Mouse (Mus musculus) midbrain, embryonic 10.5 days (tissue): ENCODE measurements around the gene Ube2e1. TPM values are rescaled to one million over a fixed set of nuclear protein-coding genes. Genes with fewer than 3 reads are reported as not detected.

Source experiments
- DNase-seq: peaks from one replicate; pipeline ENCODE4 v3.0.0-alpha.2; 2017; ENCODE audit warnings: low spot score
- H3K27ac ChIP-seq: fragments of 300-500 bp; sonication (generic); replicated peaks from 2 replicates; pipeline ENCODE4 v1.5.1; 2016; ENCODE audit warnings: mild to moderate bottlenecking
- H3K27me3 ChIP-seq: fragments of 300-500 bp; sonication (generic); 2 replicates; pipeline ENCODE4 v1.6.1; 2016; ENCODE audit warnings: low read depth, mild to moderate bottlenecking; ENCODE audit not compliant: poor library complexity, severe bottlenecking
- H3K36me3 ChIP-seq: fragments of 300-500 bp; sonication (generic); 2 replicates; pipeline ENCODE4 v1.6.1; 2016; ENCODE audit warnings: mild to moderate bottlenecking, moderate library complexity
- H3K4me1 ChIP-seq: fragments of 300-500 bp; sonication (generic); 2 replicates; pipeline ENCODE4 v1.6.1; 2016
- H3K4me3 ChIP-seq: fragments of 300-500 bp; sonication (generic); 2 replicates; pipeline ENCODE4 v1.5.1; 2016; ENCODE audit warnings: mild to moderate bottlenecking, moderate library complexity
- H3K9me3 ChIP-seq: fragments of 300-500 bp; sonication (generic); replicated peaks from 2 replicates; pipeline ENCODE4 v1.6.1; 2016; ENCODE audit warnings: mild to moderate bottlenecking
- WGBS: fragments of 180-500 bp; shearing (Covaris S2); methylation state at CpG from one replicate; pipeline ENCODE4 v1.1.7; 2016; 5-methylcytosine and 5-hydroxymethylcytosine counted together
- polyA plus RNA-seq: library from polyadenylated mRNA; unstranded; fragments of >200 nt; fragmentation: Nextera tagmentation; extraction: Ambion mirVana; gene quantifications from 2 replicates; pipeline ENCODE4 v1.2.1, GENCODE M21; 2016

The Ube2e1 gene
- polyA plus RNA-seq, 1 experiment from 2014 or later, result 174 TPM

GRCm38 (mm10) chr14:18233981-18234960 is 97.4 kb downstream of the Ube2e1 start:
- Histone ChIP-seq H3K4me3 (no peak overlapping the region), H3K4me1 (peaks cover 20% of the 10 kb centered on the region), H3K36me3 (no peaks in the 10 kb centered on the region), H3K9me3 (no peaks in the 10 kb centered on the region; the same call in 1 of the 2 replicates), H3K27me3 (no peaks in the 10 kb centered on the region), H3K27ac (no peak overlapping the region)
- WGBS, result 64% methylated on average over 5 of the region's 5 CpGs
- DNase-seq, result no peak

DNA sequence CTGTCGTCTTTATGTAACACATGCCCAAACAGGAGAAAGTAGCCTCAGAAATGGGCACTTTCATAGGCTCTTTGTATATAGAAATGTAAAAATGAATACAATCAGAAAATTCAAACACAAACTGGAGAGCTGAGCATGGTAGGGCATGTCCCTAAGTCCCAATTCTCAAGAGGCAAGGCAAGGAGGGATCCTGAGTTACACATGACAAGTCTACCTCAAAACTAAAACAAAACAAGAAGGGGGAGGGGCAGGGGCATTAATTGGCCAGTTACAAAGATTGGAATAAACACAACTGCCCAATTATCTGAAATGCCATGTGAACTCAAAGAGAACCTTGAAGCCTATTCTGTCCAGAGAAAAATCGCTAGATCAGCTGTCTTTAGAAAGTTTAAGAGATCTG is 98.6 kb downstream of the Ube2e1 start:
- no peaks in the 10 kb centered on the region for H3K27me3 ChIP-seq
- H3K27ac ChIP-seq, result no peak overlapping the region
- H3K36me3 ChIP-seq, result no peaks in the 10 kb centered on the region
- no peaks in the 10 kb centered on the region for H3K9me3 ChIP-seq
- peaks cover 18% of the 10 kb centered on the region for H3K4me1 ChIP-seq
- no peak for DNase-seq
- 83% methylated on average over 2 of the region's 2 CpGs for WGBS
- H3K4me3 ChIP-seq, result no peak overlapping the region

Other genes starting within 250 kb of the Ube2e1 start
- gene Nr1d2, start 92.7 kb downstream of the Ube2e1 start, polyA plus RNA-seq, result 4.0 and 4.1 TPM in 2 replicates
- 11.3 and 12.6 TPM in 2 replicates for gene Nkiras1, start 60.7 kb downstream of the Ube2e1 start, polyA plus RNA-seq
- gene Rpl15, start 60.5 kb downstream of the Ube2e1 start, polyA plus RNA-seq, result 379 and 446 TPM in 2 replicates